Mouse (Mus musculus) liver, adult (tissue): ENCODE results near the gene Bphl.

Experiments used
- GATA4 ChIP-seq: IDR thresholded peaks from 2 replicates; pipeline ENCODE4 v1.6.1; 2014; ENCODE audit warnings: mild to moderate bottlenecking, low read length; ENCODE audit not compliant: insufficient replicate concordance

Bphl gene

GRCm38 (mm10) chr13:34076561-34077491, 39.4 kb downstream of the Bphl start:
- TF ChIP-seq GATA4, result no peak

DNA sequence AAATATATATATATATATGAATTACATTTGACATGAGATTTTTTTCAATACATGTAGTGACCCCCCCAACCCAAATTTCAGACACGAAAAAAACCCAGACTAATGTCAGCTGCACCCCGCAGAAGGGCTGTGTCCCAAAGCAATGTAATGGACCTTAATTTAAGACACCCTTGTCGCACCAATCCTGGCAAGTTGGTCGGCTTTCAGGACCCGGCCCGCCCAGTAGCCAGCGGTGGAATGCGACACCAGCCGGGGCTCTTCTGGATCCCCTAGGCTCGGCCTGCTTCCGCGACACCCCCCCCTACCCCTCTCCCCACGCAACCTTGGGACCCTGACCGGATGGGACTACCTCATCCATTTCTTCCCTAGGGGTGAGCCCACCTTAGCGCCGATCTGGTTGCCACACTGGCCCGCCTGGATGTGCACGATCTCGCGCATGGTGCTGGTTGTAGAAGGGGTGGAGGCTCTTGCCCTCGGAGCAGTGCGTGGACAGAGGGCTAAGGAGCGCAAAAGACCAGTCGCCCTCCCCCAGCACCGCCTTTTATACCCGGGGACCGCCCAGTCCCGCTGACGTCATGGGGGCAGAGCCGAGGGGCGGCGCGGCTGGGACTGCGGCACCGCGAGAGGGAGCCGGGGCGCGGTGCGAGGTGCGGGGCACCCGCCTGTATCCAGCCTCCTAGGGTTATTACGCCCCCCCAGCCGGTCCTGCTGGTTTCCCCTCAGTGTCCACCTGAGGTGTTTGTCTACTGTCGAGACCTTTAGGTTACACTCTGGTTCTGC, 40.3 kb downstream of the Bphl start, which contains the start of gene Tubb2a:
Gene Tubb2a, minus strand, starts transcription at position 516 of the 780 bp plus-strand sequence.
- no peak for TF ChIP-seq GATA4

GRCm38 (mm10) chr13:34078500-34079280, 41.3 kb downstream of the Bphl start:
- no peak for TF ChIP-seq GATA4

GRCm38 (mm10) chr13:34079801-34080200, 42.4 kb downstream of the Bphl start:
- no peak for TF ChIP-seq GATA4

DNA sequence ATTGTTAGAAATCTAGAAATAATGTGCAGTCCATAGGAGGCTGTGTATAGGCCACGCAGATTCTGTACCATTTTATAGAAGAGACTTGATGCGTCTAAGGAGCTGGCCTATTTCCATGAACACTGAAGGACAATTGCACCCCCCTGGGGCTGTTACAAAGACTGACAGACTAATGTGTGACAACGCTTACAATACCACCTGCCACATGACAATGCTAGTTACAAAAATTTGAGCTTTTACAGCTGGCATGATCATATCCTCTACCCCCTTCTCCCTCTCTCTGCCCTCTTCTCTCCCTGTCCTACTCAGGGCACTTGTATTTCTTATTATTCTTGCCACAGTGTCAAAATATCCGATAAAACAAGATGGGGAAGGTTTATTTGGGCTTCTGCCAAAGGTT, 44.5 kb downstream of the Bphl start:
- TF ChIP-seq GATA4, result no peak

DNA sequence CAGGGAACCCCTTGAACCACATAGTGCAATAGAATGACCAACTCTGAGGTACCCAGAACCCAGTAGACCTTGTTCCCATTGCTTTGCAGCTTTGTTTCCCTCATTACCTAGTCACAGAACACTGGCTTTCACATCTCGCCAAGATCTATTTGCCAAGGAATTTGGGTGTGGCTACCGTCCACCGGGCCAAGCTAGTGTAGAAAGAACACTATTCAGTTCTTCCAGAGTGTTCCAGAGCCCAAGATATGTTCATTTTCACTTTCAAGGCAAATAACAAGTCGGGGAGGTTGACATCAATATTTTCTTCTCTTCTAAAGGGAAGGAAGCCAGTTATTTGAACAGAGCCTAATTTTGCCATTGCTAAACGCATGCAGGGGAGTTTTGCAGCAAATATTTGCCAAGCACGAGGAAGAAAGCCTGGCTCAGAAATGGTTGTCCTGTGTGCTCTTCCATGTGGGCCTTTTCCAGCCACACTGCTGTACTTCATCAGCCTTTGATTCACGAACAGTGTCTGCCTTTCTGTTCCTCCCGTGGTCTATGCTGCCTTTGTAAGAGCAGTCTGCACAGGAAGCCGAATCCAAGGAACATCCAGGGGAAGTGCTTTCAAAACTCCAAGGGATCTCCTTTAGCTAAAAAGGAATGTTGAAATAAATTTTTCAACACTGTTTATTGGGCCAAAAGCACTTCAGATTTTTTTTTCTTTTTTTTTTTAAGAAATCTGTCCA, 46.8 kb downstream of the Bphl start:
- TF ChIP-seq GATA4, result no peak

DNA sequence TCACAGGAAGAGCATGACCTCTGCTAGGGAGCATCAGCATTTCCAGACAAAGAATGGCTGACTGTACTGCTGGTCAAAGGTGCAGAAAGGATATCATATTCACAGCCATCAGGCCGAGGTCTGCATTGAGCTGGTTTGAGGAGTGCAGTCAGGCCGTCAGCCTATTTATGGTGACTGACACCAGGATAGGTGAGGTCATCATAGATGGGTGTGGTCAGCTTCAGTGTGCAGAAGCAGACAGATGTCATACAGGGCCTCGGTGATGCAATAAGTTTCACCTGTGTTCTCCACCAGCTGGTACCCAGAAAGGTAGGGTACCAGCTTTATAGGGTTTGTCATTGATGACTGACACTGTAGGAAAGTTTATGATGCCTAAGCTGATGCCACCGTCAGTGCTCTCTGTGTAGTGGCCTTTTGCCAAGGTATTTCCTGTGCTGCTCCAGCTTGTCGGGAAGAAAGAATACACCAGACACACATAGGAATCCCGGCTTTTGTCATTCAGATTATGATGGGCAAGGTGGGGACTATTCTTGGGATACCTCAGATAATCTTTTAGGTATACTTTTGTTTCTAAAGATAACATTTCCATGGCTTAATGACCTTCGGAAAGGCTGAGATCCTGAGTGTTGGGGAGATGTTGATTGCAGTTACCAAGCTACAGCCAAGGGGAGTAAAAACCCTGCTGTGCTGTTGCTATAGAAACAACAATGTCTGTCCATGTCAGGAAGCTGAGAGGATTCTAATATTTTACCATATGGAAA, 49.8 kb downstream of the Bphl start:
- TF ChIP-seq GATA4, result no peak

GRCm38 (mm10) chr13:34088871-34089288, 51.5 kb downstream of the Bphl start:
- TF ChIP-seq GATA4, result no peak

GRCm38 (mm10) chr13:34089358-34089757, 52.0 kb downstream of the Bphl start:
- no peak for TF ChIP-seq GATA4

- TF ChIP-seq GATA4, result no peak
Measured at GRCm38 (mm10) chr13:34095542-34096435, 58.4 kb downstream of the Bphl start.

- no peak for TF ChIP-seq GATA4
Measured at GRCm38 (mm10) chr13:34096455-34096854, 59.1 kb downstream of the Bphl start.

DNA sequence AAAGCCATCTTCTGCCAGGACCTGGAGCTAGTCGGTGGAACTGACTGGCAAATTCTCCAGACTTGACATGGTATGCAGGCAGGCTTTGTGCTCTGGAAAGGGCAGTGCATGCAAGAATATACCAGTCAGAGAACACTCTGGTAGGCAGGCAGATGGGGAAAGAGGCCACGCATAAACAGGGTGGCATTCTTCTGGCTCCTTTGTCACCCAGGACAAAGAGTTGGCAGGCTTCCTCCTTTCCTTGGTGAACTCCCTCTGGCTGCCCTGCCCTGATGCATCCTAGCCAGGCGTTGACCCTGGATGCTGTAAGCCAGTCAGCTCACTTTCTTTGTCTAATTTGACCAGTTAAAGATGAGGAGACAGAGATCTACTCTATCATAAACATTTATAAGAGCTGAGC, 59.7 kb downstream of the Bphl start:
- no peak for TF ChIP-seq GATA4

- no peak for TF ChIP-seq GATA4
Measured at GRCm38 (mm10) chr13:34100733-34101132, 63.3 kb downstream of the Bphl start.
